Mouse (Mus musculus) kidney, adult 11 months (tissue): Measurements from ENCODE around the gene Asic3.
"Not testable (repeated sequence)": the region's sequence is repeated elsewhere in the genome, so short reads cannot be mapped to it uniquely, and the experiment has no call there.

ENCODE experiments used
- DNase-seq: peaks from one replicate; pipeline ENCODE4 v3.0.0; 2022

Asic3 gene

GRCm38 (mm10) chr5:24388246-24388915 lies 24.8 kb upstream of the Asic3 start:
- DNase-seq = no peak

GRCm38 (mm10) chr5:24389011-24389657 lies 24.1 kb upstream of the Asic3 start:
- peak; percentile 32 for DNase-seq

DNA sequence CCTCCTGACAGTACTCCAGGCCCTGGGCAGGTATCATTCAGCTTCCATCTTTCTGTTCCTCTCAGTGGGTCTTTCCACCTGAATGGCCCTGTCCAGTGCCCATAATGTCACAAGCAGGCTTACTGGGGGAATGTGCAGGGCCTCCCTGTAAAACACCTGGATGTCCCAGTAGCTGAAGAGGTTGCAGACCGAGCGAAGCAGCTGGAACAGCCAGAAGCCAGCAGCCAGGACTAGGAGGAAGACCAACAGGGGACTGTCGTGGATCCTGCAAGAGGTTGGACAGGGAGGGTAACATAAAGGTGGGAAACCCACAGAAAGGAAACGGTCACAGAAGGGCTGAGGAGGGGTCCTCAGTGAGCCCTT lies 23.6 kb upstream of the Asic3 start:
- no peak for DNase-seq

DNA sequence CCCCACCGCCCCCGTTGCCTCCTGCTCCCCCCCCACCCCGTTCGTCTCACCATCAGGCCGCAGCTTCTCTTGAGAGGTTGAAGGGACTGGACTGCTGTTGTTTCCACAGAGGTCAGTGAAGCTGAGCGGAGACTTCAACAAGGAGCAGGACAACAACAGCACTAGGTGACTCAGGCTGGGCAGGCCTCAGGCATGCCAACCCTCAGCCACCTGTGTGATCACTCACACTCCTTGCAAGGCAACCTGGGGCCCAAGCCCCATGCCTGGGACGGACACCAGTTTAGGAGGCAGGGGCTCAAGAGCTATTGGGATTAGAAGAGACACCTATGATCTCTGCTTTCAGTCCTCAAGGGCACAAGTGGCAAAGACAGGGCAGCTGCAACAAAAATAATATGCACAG lies 21.3 kb upstream of the Asic3 start, which contains the start of gene Atg9b:
Gene Atg9b (minus strand): TSS at position 280 of the 400 bp plus-strand sequence.
- DNase-seq = no peak

DNA sequence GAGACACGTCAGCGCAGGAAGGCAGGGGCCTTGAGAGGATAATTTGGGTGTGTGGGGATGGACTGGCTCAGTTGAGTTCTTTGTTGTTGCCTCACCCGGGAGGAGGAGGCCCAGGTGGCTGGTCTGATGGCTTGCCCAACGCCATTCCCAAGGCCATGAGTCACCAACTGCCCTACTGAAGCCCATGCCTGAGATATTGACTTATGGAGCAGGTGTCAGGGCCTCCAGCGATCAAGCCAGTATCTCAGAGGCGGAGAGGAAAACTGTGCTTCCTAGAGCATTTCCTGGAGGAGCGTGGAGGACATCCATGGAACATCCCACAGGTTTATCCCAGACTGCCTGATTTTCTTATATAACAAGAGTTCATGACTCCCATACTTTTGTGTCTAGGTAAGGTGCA lies 20.5 kb upstream of the Asic3 start:
- peak; percentile 27 for DNase-seq

DNA sequence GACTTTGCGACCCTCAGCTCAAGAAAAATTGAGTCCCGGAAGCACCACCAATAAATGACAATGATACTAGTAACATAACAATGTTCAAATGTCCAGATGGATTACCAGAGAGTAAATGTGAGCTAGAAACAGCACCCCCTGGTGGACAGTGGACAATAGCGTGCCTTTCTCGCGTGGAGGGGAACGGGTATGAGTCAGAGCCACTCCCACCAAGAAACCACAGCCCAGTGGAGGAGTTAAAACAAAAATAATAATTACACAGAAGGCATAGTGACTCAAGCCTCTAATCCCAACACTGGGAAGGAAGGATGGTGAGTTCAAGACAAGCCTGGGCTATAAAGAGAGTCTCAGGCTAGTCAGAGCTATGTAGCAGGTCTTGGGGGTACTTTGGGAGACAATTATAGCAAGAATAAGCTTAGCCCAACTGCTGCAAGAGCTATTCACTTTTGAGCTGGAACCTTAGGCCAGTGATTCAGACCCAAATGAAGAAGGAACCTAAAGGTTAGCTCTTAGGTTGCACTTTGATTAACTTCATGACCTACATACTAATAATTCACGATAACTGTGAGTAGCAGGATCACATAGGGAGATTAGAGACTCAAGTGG lies 19.7 kb upstream of the Asic3 start, which contains the start of gene Abcb8:
Gene Abcb8 (plus strand): TSS at position 272 of the 606 bp plus-strand sequence.
- DNase-seq = peak; percentile 72

DNA sequence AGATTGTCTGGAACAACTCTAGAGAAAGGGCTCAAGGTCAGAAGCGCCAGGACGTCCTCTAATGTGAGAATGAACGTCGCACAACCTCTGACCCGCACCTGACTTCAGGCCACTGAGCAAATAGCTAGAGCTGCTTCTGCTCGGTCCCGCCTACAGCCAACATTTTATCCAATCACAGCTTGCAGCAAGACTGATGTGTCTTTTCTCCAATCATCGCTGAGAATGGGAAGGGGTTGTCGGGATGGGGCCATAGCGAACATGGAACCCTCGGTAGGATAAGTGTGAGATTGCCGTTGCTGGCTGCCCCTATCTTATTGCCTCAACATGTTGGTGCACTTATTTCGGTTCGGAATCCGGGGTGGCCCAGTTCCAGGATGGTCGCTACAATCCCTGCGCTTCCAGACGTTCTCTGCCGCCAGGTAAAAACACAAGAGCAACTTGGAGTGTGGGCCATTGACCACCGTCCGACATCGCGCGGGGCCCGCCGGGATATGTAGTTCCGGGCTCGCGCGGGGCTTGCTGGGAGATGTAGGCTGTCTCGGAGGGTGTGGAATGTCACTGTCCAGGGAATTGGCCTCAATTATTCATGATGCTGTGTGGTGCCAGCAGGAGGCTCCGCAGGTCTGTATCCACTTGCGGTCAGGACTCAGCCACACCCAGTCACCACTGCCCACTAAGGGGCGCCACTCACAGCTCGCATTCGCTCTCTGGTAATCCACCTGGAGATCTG lies 18.9 kb upstream of the Asic3 start:
- peak; percentile 98 for DNase-seq

GRCm38 (mm10) chr5:24396254-24396653 lies 16.9 kb upstream of the Asic3 start:
- DNase-seq = not testable (repeated sequence)

DNA sequence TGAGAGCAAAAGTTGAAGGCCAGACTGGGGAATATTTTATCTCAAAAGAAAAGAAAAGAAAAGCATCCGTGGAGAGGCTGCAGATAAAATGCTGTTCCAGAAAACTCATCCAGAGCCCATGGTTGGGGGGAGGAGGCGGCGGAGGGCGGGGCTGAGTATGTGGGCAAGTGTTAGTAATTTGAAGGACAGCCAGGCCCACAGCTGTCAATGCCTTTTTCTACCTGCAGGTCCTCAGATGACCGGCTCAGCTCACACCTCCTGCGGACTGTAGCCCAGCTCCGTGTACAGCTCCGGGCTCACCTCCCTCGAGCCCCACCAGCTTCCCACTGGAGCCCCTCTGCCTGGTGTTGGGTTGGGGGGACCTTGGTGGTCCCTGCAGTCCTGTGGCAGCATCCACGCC lies 13.5 kb upstream of the Asic3 start:
- no peak for DNase-seq

- DNase-seq = no peak
Observed at GRCm38 (mm10) chr5:24400362-24400761, 12.8 kb upstream of the Asic3 start.

- no peak for DNase-seq
Observed at GRCm38 (mm10) chr5:24400911-24401605, 12.1 kb upstream of the Asic3 start.

- no peak for DNase-seq
Observed at GRCm38 (mm10) chr5:24401969-24402368, 11.2 kb upstream of the Asic3 start.

DNA sequence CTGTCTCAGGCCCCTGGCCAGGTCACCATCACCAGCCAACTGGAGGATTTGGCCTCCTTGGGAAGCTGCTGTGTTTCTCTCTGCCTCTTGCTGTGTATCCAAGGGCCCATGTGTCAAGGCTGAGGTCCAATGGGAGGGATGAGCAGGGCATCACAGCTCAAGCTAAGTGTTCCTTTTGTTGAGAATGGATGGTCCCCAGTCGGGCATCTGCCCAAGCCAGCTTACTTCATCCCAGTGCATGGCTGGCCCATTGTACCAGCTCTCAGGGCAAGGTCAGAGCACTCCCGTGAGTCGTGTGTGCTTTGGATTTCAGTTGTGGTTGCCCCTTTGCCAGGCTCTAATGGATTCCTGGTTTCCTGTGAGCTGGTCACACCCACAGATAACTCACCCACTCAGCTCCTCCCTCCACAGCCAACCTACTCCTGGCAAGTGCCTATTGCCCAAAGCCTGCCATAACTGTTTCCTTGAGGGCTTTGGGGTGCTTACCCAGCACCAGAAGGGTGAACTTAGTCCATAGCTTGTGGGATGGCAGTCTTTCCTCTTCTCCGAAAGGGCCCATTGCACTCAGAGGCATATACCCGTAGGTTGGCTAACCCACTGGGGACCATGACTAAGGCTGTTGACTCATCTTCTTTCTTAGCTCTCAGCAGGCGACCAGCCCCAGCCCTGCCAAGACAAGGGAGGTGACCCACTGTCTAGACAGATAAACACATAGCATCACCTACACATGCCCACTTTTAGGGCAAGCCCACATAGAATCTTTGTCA lies 8.4 kb upstream of the Asic3 start:
- DNase-seq = no peak

GRCm38 (mm10) chr5:24405389-24405876 lies 7.8 kb upstream of the Asic3 start:
- DNase-seq = no peak

GRCm38 (mm10) chr5:24408651-24409050 lies 4.5 kb upstream of the Asic3 start:
- DNase-seq = peak; percentile 40

GRCm38 (mm10) chr5:24409466-24409865 lies 3.7 kb upstream of the Asic3 start:
- DNase-seq = no peak

GRCm38 (mm10) chr5:24412063-24412462 lies 1.1 kb upstream of the Asic3 start:
- DNase-seq = no peak

GRCm38 (mm10) chr5:24413938-24414337 lies 746 bp downstream of the Asic3 start:
- DNase-seq = no peak

DNA sequence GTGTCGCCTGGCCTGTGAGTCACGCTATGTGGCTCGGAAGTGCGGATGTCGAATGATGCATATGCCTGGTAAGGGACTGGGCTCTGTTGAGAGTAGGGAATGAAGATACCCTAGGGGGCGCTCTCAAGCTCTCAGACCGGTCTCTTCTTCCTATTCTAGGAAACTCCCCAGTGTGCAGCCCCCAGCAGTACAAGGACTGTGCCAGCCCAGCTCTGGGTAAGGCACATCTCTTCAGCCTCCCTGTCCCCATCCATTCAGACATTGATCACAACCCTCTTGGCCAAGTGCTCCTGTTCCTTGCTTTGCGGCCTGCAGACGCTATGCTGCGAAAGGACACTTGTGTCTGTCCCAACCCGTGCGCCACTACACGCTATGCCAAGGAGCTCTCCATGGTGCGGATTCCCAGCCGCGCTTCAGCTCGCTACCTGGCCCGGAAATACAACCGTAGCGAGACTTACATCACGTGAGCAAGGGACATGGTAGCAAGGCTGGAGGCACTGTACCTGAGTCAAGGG lies 3.1 kb downstream of the Asic3 start:
- DNase-seq = peak; percentile 48

DNA sequence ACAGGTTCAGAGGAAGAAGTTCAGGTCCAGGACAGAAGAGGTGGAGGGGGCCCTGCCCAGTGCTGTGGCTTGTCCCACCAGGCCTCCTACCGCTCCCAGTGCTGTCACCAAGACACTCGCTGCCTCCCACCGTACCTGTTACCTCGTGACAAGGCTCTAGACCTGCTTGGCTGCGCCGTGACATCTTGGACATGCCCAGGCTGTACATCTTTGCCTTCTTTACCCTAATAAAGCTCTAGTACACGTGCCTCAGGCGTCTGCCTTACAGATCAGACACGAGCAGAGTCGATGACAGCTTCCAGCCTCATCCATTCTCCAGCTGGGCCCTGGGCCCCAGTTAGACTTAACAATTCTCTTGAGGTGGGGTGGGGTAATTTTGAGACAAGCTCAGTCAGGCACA lies 4.4 kb downstream of the Asic3 start:
- DNase-seq = no peak

DNA sequence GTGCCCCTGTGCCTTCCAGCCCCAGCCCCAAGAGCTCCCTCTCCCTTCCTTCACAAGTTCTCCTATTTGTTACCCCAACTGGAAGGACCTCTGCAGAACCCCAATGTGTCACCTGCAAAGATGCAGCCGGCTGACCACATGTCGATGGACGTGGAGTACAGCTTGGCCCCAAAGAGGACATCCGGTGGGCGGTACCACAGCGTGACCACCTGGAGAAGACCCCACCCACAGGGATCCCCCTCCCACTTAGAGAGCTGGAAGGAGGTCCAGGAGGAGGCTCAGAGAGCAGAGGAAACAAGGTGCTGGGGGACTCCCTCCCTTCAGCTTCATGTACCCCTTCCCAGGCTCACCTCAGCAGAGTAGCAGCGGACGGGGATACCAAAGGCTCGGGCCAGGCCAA lies 7.2 kb downstream of the Asic3 start:
- no peak for DNase-seq
